Mouse (Mus musculus) bone marrow macrophage, adult 2 months (primary cell): ENCODE results near the gene Sit1.

Source experiments
- CTCF ChIP-seq: IDR thresholded peaks from 2 replicates; pipeline ENCODE4 v1.5.1; 2012; ENCODE audit warnings: low read depth, mild to moderate bottlenecking, low read length, moderate library complexity
- POLR2A ChIP-seq: IDR thresholded peaks from 2 replicates; pipeline ENCODE4 v1.6.1; 2012; ENCODE audit warnings: mild to moderate bottlenecking, low read depth, low read length, borderline replicate concordance

DNA sequence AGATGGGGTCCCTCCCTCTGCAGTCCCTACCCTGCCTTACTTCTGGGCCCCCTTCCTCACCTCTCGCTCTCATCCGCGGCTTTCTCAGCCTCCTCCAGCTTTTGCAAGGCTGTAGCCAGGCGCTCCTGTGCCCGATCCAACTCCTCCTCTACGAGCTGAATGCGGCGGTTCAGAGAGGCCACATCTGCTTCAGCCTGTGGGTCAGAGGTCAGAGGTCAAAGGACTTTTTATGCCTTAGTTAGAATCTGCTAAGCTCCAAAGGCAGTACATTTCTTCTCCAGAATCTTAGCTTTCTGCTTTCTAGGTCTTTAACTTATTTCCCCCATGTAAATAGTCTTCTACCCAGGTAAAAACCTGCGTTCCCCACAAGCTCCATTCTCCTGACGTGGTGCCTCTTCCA lies 36.0 kb upstream of the Sit1 start:
- TF ChIP-seq CTCF (no peak), POLR2A (no peak)
